Mouse (Mus musculus) heart, postnatal 0 days (tissue): ENCODE results near the gene Elmsan1.

Experiments used
- CTCF ChIP-seq: IDR thresholded peaks from 2 replicates; pipeline ENCODE4 v1.5.1; 2016; ENCODE audit warnings: antibody characterized with exemption, control low read depth, low read depth
- EP300 ChIP-seq: IDR thresholded peaks from 2 replicates; pipeline ENCODE4 v1.6.1; 2016; ENCODE audit warnings: antibody characterized with exemption, low read depth

GRCm38 (mm10) chr12:84125892-84126291 is 92.8 kb downstream of the Elmsan1 start:
- no peak for TF ChIP-seq EP300
- TF ChIP-seq CTCF, result no peak
